Comparison of ENCODE assay signal across 8 mouse cellular contexts in genomic region chr5:100798165-100798860, GRCm38 (mm10). TPM values are rescaled to one million over a fixed set of nuclear protein-coding genes. Genes with fewer than 3 reads are reported as not detected.
DNase-seq lines count a peak whose midpoint lies in the region; ATAC-seq and TF ChIP-seq lines count a peak whose summit lies in the region.

Gene Helq (minus strand): TSS chr5:100798598.
Gene Mrps18c (plus strand): TSS chr5:100798627.

- peak; percentile 87 for DNase-seq in gastrocnemius, postnatal 10 days
- DNase-seq in induced T-regulatory cell, adult 2 months (ENCODE audit: low read depth): peak; percentile 94
- peak; percentile 84 to 94 for DNase-seq in left cerebral cortex, adult 9 months (ENCODE audit: low spot score in 2 of 2)
- peak; percentile 93 for DNase-seq in right cerebral cortex, postnatal 14 days
- peak; percentile 86 to 87 for DNase-seq in urinary bladder, postnatal 36 days (ENCODE audit: low spot score in 2 of 2)

- ATAC-seq in activated CD4-positive, CD25-positive, alpha-beta regulatory T cell, adult 4 months: peak; percentile 88
- ATAC-seq in megakaryocyte progenitor cell, adult 5-6 weeks (replicated peaks; ENCODE audit: poor library complexity): peak; percentile 99

- H3K4me1 ChIP-seq in cortical plate, adult 2 months (ENCODE audit: control insufficient read depth, insufficient read depth, low read length): peaks cover 1% of the 10 kb centered on the region; the same call in 1 of the 2 replicates

- peak within 1 kb of the TSS; percentile 75 for H3K4me3 ChIP-seq in cortical plate, adult 2 months (ENCODE audit: insufficient read depth, low read length)

- no peak for TF ChIP-seq CTCF in cortical plate, adult 2 months (IDR thresholded peaks at IDR 0.05; ENCODE audit: extremely low read depth, insufficient read depth, low read length)

- TF ChIP-seq POLR2A in cortical plate, adult 2 months (IDR thresholded peaks at IDR 0.05; ENCODE audit: extremely low read depth, insufficient read depth, low read length): peak; percentile 74

- H3K27ac ChIP-seq in cortical plate, adult 2 months (ENCODE audit: insufficient read depth, low read length): no peak within 1 kb of the TSS

RNA-seq across cellular contexts. Expression of gene Helq, which starts in this region (rescaled TPM):
- 10 to 100 TPM; 12.3 to 12.5 TPM for polyA plus RNA-seq in activated CD4-positive, CD25-positive, alpha-beta regulatory T cell, adult 4 months (2017; shearing (Covaris generic))
- 40.4 and 41.7 TPM in 2 replicates for polyA plus RNA-seq in cortical plate, adult 2 months (2012; rRNA removed)
- 1 to 10 TPM; 4.5 to 6.0 TPM for total RNA-seq in gastrocnemius, postnatal 10 days (2021)
- total RNA-seq in megakaryocyte progenitor cell, adult 5-6 weeks (2015): 17.5 and 29.2 TPM in 2 replicates
- total RNA-seq in megakaryocyte progenitor cell, adult 5-6 weeks (2017): 20.3 and 21.2 TPM in 2 replicates

RNA-seq across cellular contexts. Expression of gene Mrps18c, which starts in this region (rescaled TPM):
- 100 to 1,000 TPM; 160 to 189 TPM for polyA plus RNA-seq in activated CD4-positive, CD25-positive, alpha-beta regulatory T cell, adult 4 months (2017; shearing (Covaris generic))
- polyA plus RNA-seq in cortical plate, adult 2 months (2012; rRNA removed): 39.8 and 43.1 TPM in 2 replicates
- total RNA-seq in gastrocnemius, postnatal 10 days (2021): 10 to 100 TPM; 68.3 to 83.5 TPM
- 97.1 and 108 TPM in 2 replicates for total RNA-seq in megakaryocyte progenitor cell, adult 5-6 weeks (2015)
- 176 and 192 TPM in 2 replicates for total RNA-seq in megakaryocyte progenitor cell, adult 5-6 weeks (2017)
